Mouse (Mus musculus) heart, embryonic 11.5 days (tissue): ENCODE measurements around the gene Abcc10. TPM values are rescaled to one million over a fixed set of nuclear protein-coding genes. Genes with fewer than 3 reads are reported as not detected.
A peak's percentile ranks its signal among the peaks of the same experiment; 100 is the strongest.

Experiments
- ATAC-seq: fragments of 200-750 bp; cut with Nextera tagmentation; replicated peaks from 2 replicates; pipeline ENCODE4 v1.8.0; 2017; ENCODE audit warnings: moderate library complexity; ENCODE audit not compliant: insufficient number of reproducible peaks, low FRiP score, low TSS enrichment
- H3K27ac ChIP-seq: fragments of 300-500 bp; sonication (generic); 2 replicates; pipeline ENCODE4 v1.5.1; 2014; ENCODE audit warnings: mild to moderate bottlenecking, low read depth, low read length
- H3K27me3 ChIP-seq: fragments of 300-500 bp; sonication (generic); 2 replicates; pipeline ENCODE4 v1.6.1; 2014; ENCODE audit warnings: mild to moderate bottlenecking, low read length, mixed read lengths; ENCODE audit not compliant: control insufficient read depth, insufficient read depth
- H3K36me3 ChIP-seq: fragments of 300-500 bp; sonication (generic); 2 replicates; pipeline ENCODE4 v1.6.1; 2014; ENCODE audit warnings: mild to moderate bottlenecking, low read length, moderate library complexity, mixed read lengths; ENCODE audit not compliant: control insufficient read depth, insufficient read depth
- H3K4me1 ChIP-seq: fragments of 300-500 bp; sonication (generic); 2 replicates; pipeline ENCODE4 v1.6.1; 2014; ENCODE audit warnings: low read length; ENCODE audit not compliant: control insufficient read depth, insufficient read depth
- H3K4me2 ChIP-seq: fragments of 300-500 bp; sonication (generic); 2 replicates; pipeline ENCODE4 v1.6.1; 2014; ENCODE audit warnings: mild to moderate bottlenecking, moderate library complexity
- H3K4me3 ChIP-seq: fragments of 300-500 bp; sonication (generic); 2 replicates; pipeline ENCODE4 v1.5.1; 2014; ENCODE audit warnings: low read depth, low read length
- H3K9ac ChIP-seq: fragments of 300-500 bp; sonication (generic); 2 replicates; pipeline ENCODE4 v1.6.1; 2014; ENCODE audit warnings: mild to moderate bottlenecking, low read depth, low read length, moderate library complexity
- H3K9me3 ChIP-seq: fragments of 300-500 bp; sonication (generic); replicated peaks from 2 replicates; pipeline ENCODE4 v1.6.1; 2016; ENCODE audit warnings: low read length; ENCODE audit not compliant: control insufficient read depth
- WGBS: fragments of 180-500 bp; shearing (Covaris S2); extraction: QIAGEN DNeasy Blood & Tissue Kit; methylation state at CpG from one replicate; pipeline ENCODE4 v1.1.7; 2014; ENCODE audit not compliant: insufficient replicate concordance; 5-methylcytosine and 5-hydroxymethylcytosine counted together
- polyA plus RNA-seq: library from polyadenylated mRNA; unstranded; fragments of >200 nt; fragmentation: Nextera tagmentation; extraction: Ambion mirVana; gene quantifications from 2 replicates; pipeline ENCODE4 v1.2.1, GENCODE M21; 2014

The Abcc10 gene
- polyA plus RNA-seq, 1 experiment from 2014 or later: 3.4 TPM

DNA sequence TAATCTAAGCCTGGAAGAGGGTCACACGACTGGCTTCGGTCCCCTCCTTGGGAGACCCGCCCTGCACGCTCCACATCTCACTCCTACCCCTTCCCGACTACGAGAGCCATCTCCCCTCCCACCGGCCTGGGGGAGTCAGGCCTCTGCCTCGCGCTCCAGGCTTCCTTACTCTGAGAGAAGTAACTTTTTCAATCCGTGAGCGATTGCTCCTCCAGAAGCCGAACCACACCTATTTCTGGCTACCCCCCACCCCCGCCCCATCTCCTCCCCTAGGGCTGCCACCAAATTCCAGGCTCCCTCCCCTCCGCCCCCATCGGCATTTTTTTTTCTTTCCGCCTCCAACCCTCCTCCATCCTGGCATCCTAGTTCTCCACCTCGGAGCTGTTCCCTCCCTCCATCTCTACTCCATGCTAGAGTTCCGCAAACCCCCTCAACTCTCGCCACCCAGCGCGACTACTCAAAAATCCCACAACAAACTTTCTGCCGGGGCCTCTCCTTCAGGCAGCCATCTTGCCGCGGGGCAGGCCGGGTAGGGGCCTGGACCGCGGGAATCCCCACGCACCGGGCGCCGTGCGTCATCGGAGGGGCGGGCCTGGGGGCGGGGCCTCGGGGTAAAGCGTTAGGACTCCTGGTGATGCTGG, 45.5 kb downstream of the Abcc10 start, which contains the start of gene Tjap1:
Tjap1 (minus strand) TSS at position 544 of the 641 bp plus-strand sequence.
- WGBS: under 1% methylated on average over 37 of the region's 37 CpGs
- Histone ChIP-seq H3K27me3 (no peaks in the 10 kb centered on the region), H3K9ac (peak within 1 kb of the TSS; percentile 85), H3K27ac (peak within 1 kb of the TSS; percentile 94), H3K4me2 (peak within 1 kb of the TSS; percentile 98), H3K9me3 (no peaks in the 10 kb centered on the region), H3K36me3 (peaks cover 12% of the 10 kb centered on the region; the same call in 1 of the 2 replicates), H3K4me3 (peak within 1 kb of the TSS; percentile 76), H3K4me1 (peaks cover 13% of the 10 kb centered on the region)
- ATAC-seq: peak; percentile 94

DNA sequence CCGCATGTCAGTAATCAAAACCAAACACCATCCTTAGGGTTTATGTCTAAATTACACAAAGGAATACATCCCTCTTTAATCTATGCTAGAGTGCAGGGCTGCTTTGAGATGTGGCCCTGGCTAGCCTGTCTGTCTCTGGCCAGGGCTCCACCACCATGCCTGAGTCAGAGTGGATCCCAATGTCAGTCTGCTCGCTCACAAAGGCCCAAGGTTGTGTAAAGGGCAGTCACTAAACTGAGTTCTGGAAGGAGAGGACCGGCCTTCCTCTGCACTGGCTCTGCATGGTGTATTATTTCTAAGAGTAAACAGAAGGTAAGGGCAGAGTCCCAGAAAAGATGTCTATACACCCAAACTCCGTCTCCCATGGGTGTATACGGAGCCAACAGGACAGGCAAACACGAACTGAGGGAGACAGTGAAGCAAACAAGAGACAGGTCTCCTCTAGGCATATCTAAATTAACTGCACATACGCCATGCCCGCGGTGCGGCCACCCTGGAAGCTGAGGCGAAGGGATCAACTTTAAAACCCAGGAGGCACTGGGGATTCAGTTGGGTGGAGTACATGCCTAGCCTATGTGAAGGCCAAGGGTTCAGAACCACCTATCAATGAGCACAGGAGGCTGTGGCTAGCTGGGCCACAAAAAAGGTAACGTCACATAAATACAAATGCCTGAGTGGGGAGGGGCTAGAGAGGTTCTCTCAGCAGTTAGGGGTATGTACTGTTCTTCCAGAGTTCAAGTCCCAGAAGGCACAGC, 50.0 kb downstream of the Abcc10 start:
- Histone ChIP-seq H3K4me2 (no peak overlapping the region), H3K36me3 (peaks cover 14% of the 10 kb centered on the region; the same call in 1 of the 2 replicates)

DNA sequence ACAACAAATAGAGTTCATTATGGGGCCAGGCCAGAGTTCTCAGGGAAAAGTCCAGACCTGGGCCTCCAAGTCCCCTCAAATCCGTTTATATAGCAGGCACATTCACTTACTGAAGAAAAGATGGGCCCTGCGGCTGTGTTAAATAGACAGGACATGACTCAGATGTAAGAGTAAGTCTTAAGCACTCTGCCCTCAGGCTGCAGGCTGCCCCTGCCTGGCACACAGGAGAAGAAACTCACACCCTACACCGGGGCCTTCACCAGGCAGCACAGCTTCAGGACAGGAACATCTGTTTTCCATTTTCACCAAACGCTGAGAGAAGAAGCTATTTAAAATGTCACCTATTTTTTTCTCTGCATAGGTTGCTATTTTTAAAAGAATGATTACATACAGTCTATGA, 50.6 kb downstream of the Abcc10 start:
- no peak for ATAC-seq
- Histone ChIP-seq H3K4me3 (no peak overlapping the region), H3K27me3 (no peaks in the 10 kb centered on the region), H3K9ac (no peak overlapping the region), H3K36me3 (peaks cover 14% of the 10 kb centered on the region; the same call in 1 of the 2 replicates), H3K4me1 (peaks cover 29% of the 10 kb centered on the region), H3K4me2 (no peak overlapping the region), H3K27ac (0 out of 2 replicates have a peak overlapping the region, but pooled peaks have one; percentile 16), H3K9me3 (no peaks in the 10 kb centered on the region)
- WGBS: 74% methylated on average over 4 of the region's 4 CpGs

More for the DNA sequence above, 50.0 kb downstream of the Abcc10 start:
- Histone ChIP-seq H3K9me3 (no peaks in the 10 kb centered on the region), H3K27me3 (no peaks in the 10 kb centered on the region), H3K4me3 (no peak overlapping the region), H3K4me1 (peaks cover 26% of the 10 kb centered on the region), H3K27ac (peak overlapping the region; percentile 41; the same call in 1 of the 2 replicates), H3K9ac (no peak overlapping the region)
- ATAC-seq: no peak
- WGBS: 83% methylated on average over 12 of the region's 12 CpGs

DNA sequence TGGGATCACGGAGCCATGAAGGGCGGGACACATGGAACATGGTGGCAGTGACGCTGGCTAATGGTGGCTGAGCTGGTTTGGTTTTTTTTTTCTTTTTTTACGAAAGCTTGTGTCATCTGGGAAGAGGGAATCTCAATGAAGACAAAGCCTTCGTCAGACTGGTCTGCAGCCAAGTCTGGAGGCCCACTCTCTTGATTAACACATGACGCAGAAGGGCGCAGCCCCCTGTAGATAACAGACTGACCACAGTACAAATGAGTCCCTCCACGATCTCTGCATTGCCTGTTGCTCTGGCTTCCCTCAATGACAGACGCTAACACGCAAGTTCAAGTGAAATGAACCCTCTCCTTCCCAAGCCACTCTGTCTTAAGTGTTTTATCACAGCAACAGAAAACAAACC, 52.6 kb downstream of the Abcc10 start:
- Histone ChIP-seq H3K9me3 (no peaks in the 10 kb centered on the region), H3K36me3 (peaks cover 14% of the 10 kb centered on the region; the same call in 1 of the 2 replicates), H3K27me3 (no peaks in the 10 kb centered on the region), H3K4me2 (no peak overlapping the region), H3K27ac (no peak overlapping the region), H3K9ac (no peak overlapping the region), H3K4me3 (no peak overlapping the region), H3K4me1 (peaks cover 21% of the 10 kb centered on the region)
- WGBS: 57% methylated on average over 10 of the region's 10 CpGs
- ATAC-seq: no peak; the same call in 1 of the 2 replicates

DNA sequence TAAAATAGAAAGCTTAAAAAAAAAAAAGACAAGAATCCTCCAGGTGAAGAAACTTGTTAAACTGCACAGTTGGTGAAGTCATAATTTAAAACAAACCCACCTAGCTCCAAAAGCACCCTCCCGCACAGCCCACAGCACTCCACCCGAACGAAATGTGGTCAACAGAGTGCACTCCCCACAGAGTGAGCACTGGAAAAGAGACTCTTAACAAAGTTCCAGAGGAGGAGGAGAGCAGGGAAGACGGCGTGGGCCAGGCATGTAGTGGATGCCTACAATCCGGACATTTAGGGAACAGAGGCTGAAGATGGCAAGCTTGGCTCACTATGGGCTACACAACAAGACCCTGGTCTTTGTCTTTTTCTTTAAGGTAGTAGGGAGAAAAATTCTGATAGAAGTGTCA, 53.1 kb downstream of the Abcc10 start:
- Histone ChIP-seq H3K9ac (no peak overlapping the region), H3K27ac (no peak overlapping the region), H3K27me3 (no peaks in the 10 kb centered on the region), H3K4me2 (no peak overlapping the region), H3K9me3 (no peaks in the 10 kb centered on the region), H3K4me3 (no peak overlapping the region), H3K4me1 (peaks cover 21% of the 10 kb centered on the region), H3K36me3 (peaks cover 11% of the 10 kb centered on the region; the same call in 1 of the 2 replicates)
- no peak for ATAC-seq
- WGBS: 91% methylated on average over 6 of the region's 6 CpGs

DNA sequence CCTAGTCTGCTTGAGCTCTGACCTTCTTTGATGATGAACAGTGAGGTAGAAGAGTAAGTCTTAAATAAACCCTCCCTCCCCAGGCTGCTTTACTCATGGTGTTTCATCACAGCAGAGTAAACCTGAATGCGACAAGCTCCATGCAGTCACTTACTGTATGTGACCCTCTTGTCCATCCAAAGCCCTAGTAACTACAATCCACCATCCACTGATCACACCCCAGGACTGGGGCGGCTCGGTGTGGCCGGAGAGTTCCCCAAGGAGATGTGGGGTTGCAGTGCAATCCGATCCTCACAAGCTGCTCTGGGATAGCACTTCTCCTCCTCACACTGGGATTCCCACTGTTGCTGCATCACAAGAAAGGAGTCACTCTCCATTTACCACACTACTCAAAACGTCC, 53.7 kb downstream of the Abcc10 start:
- H3K27ac ChIP-seq: peak overlapping the region; percentile 22; the same call in 1 of the 2 replicates

DNA sequence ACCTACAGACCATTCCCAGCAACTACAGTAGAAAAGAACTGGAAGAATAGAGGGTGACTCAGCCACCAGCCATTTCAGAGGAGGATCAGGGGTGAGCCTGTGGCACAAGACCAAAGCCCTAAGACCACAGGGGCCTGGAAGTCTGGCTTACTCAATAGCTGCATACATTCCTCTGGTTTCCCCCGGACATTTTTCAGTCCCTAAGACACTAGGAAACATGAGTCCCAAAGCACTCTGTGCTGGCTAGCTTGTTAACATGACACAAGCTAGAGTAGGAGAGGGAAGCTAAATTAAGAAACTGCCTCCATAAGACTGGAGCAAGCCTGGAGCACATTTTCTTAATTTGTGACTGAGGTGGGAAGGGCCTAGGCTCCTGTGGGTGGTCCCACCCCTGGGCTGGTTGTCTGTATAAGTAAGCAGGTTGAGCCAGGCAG, 54.3 kb downstream of the Abcc10 start:
- Histone ChIP-seq H3K4me2 (no peak overlapping the region), H3K36me3 (peaks cover 2% of the 10 kb centered on the region; the same call in 1 of the 2 replicates), H3K4me3 (no peak overlapping the region), H3K27me3 (no peaks in the 10 kb centered on the region), H3K4me1 (peaks cover 21% of the 10 kb centered on the region), H3K27ac (peak overlapping the region; percentile 46; the same call in 1 of the 2 replicates), H3K9ac (no peak overlapping the region), H3K9me3 (no peaks in the 10 kb centered on the region)
- ATAC-seq: no peak
- WGBS: 54% methylated on average over 1 of the region's 1 CpGs

More for the DNA sequence above, 53.7 kb downstream of the Abcc10 start:
- Histone ChIP-seq H3K36me3 (peaks cover 7% of the 10 kb centered on the region; the same call in 1 of the 2 replicates), H3K4me1 (peaks cover 21% of the 10 kb centered on the region), H3K9me3 (no peaks in the 10 kb centered on the region), H3K9ac (peak overlapping the region; percentile 11; the same call in 1 of the 2 replicates), H3K27me3 (no peaks in the 10 kb centered on the region), H3K4me2 (no peak overlapping the region), H3K4me3 (no peak overlapping the region)
- WGBS: 66% methylated on average over 6 of the region's 6 CpGs
- no peak for ATAC-seq

DNA sequence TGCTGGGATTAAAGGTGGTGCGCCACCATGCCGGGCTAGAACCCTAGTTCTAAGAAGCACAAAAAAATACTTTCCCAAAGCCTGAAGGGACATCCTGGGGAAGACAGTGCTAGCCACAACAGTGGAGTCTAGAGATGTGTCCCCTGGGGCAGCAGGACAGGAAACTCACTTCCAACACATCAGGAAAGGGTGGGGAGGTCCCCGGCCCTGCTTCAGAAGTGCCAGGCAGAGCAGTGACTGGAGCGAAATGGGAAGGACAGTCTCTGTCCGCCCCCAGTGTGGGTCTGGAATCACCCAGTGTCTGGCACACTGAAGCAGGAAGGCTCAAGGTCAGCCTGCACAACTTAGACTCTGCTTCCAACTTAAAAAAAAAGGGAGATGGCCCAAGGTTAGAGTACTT, 55.5 kb downstream of the Abcc10 start:
- WGBS: 69% methylated on average over 5 of the region's 5 CpGs
- Histone ChIP-seq H3K4me2 (no peak overlapping the region; the same call in 1 of the 2 replicates), H3K27me3 (no peaks in the 10 kb centered on the region), H3K4me3 (no peak overlapping the region), H3K9me3 (no peaks in the 10 kb centered on the region), H3K36me3 (peaks cover 2% of the 10 kb centered on the region; the same call in 1 of the 2 replicates), H3K4me1 (peaks cover 27% of the 10 kb centered on the region), H3K27ac (no peak overlapping the region), H3K9ac (no peak overlapping the region)
- ATAC-seq: no peak
